Mouse (Mus musculus): ENCODE measurements around the gene Ugt1a6b.

DNA sequence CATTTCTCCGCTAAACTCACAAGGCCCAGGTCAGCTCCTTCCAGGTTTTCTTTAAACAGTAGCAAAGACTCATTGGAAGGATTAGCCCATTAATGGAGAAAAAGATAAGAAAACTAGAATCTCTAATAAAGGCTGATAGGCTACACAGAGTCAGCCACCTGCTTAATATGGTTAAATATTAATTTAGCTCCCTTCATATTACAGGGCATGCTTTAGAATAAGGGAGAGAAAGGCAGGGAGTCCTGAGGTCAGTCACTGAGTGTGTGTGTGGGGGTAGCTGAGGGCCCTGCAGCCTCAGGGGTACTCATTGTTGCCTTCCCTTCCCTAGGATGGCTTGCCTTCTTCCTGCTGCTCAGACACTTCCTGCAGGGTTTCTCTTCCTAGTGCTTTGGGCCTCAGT is 35.1 kb downstream of the Ugt1a6b start:
- TF ChIP-seq CTCF (IDR thresholded peaks at IDR 0.05; ENCODE audit: low read depth) = no peak
- TF ChIP-seq EP300 (IDR thresholded peaks at IDR 0.05; ENCODE audit: low read depth) = no peak

All from liver, postnatal 0 days (tissue).